Mouse (Mus musculus): ENCODE data around the gene Aars2. TPM values are rescaled to one million over a fixed set of nuclear protein-coding genes. Genes with fewer than 3 reads are reported as not detected.

The Aars2 gene
- polyA plus RNA-seq, 1 experiment from 2014 or later: 16.8 TPM

GRCm38 (mm10) chr17:45565103-45565502 lies 58.5 kb downstream of the Aars2 start:
- WGBS: 92% methylated on average over 11 of the region's 11 CpGs
- H3K27me3 ChIP-seq: no peaks in the 10 kb centered on the region
- no peaks in the 10 kb centered on the region for H3K9me3 ChIP-seq (replicated peaks)
- peak overlapping the region; percentile 80 for H3K4me3 ChIP-seq
- peak overlapping the region; percentile 94 for H3K9ac ChIP-seq
- H3K4me1 ChIP-seq: peaks cover 48% of the 10 kb centered on the region
- peaks cover 47% of the 10 kb centered on the region for H3K36me3 ChIP-seq (ENCODE audit: poor library complexity, severe bottlenecking)
- no peak for ATAC-seq
- H3K4me2 ChIP-seq: peak overlapping the region; percentile 98
- peak overlapping the region; percentile 78; the same call in 1 of the 2 replicates for H3K27ac ChIP-seq

- H3K9ac ChIP-seq: no peak overlapping the region
- peaks cover 56% of the 10 kb centered on the region for H3K36me3 ChIP-seq (ENCODE audit: poor library complexity, severe bottlenecking)
- no peak for ATAC-seq
- H3K27ac ChIP-seq: 0 out of 2 replicates have a peak overlapping the region, but pooled peaks have one; percentile 6
- no peak overlapping the region for H3K4me3 ChIP-seq
- WGBS: 83% methylated on average over 1 of the region's 1 CpGs
- no peaks in the 10 kb centered on the region for H3K27me3 ChIP-seq
- H3K9me3 ChIP-seq (replicated peaks): no peaks in the 10 kb centered on the region
- H3K4me2 ChIP-seq: 0 out of 2 replicates have a peak overlapping the region, but pooled peaks have one; percentile 98
- H3K4me1 ChIP-seq: peaks cover 57% of the 10 kb centered on the region
Measured at GRCm38 (mm10) chr17:45566031-45566359, 59.4 kb downstream of the Aars2 start.

- H3K4me3 ChIP-seq: no peak overlapping the region
- no peaks in the 10 kb centered on the region for H3K9me3 ChIP-seq (replicated peaks)
- no peak for ATAC-seq
- 0 out of 2 replicates have a peak overlapping the region, but pooled peaks have one; percentile 1 for H3K4me2 ChIP-seq
- peaks cover 61% of the 10 kb centered on the region for H3K36me3 ChIP-seq (ENCODE audit: poor library complexity, severe bottlenecking)
- no peaks in the 10 kb centered on the region for H3K27me3 ChIP-seq
- H3K4me1 ChIP-seq: peaks cover 63% of the 10 kb centered on the region
- peak overlapping the region; percentile 61; the same call in 1 of the 2 replicates for H3K27ac ChIP-seq
- 0 out of 2 replicates have a peak overlapping the region, but pooled peaks have one; percentile 8 for H3K9ac ChIP-seq
- 68% methylated on average over 18 of the region's 18 CpGs for WGBS
Measured at GRCm38 (mm10) chr17:45566360-45567161, 59.9 kb downstream of the Aars2 start.

GRCm38 (mm10) chr17:45567162-45567601 lies 60.5 kb downstream of the Aars2 start:
- Histone ChIP-seq H3K9me3 (replicated peaks) (no peaks in the 10 kb centered on the region), H3K36me3 (ENCODE audit: poor library complexity, severe bottlenecking) (peaks cover 63% of the 10 kb centered on the region), H3K4me3 (no peak overlapping the region), H3K4me2 (0 out of 2 replicates have a peak overlapping the region, but pooled peaks have one; percentile 1), H3K27me3 (no peaks in the 10 kb centered on the region), H3K9ac (no peak overlapping the region), H3K4me1 (peaks cover 68% of the 10 kb centered on the region), H3K27ac (peak overlapping the region; percentile 61; the same call in 1 of the 2 replicates)
- WGBS: 32% methylated on average over 4 of the region's 4 CpGs
- ATAC-seq: no peak

- Histone ChIP-seq H3K27me3 (no peaks in the 10 kb centered on the region), H3K9me3 (replicated peaks) (no peaks in the 10 kb centered on the region), H3K9ac (no peak overlapping the region; the same call in 1 of the 2 replicates), H3K4me3 (no peak overlapping the region), H3K36me3 (ENCODE audit: poor library complexity, severe bottlenecking) (peaks cover 63% of the 10 kb centered on the region), H3K4me2 (no peak overlapping the region), H3K27ac (no peak overlapping the region; the same call in 1 of the 2 replicates), H3K4me1 (peaks cover 68% of the 10 kb centered on the region)
- ATAC-seq: no peak
- WGBS: 87% methylated on average over 12 of the region's 12 CpGs
Measured at GRCm38 (mm10) chr17:45568990-45569389, 62.3 kb downstream of the Aars2 start.

GRCm38 (mm10) chr17:45569999-45570398 lies 63.4 kb downstream of the Aars2 start:
- WGBS: 85% methylated on average over 4 of the region's 4 CpGs
- Histone ChIP-seq H3K4me1 (peaks cover 71% of the 10 kb centered on the region), H3K9ac (no peak overlapping the region)

More at GRCm38 (mm10) chr17:45569999-45570398, 63.4 kb downstream of the Aars2 start:
- H3K4me2 ChIP-seq: no peak overlapping the region
- peaks cover 63% of the 10 kb centered on the region for H3K36me3 ChIP-seq (ENCODE audit: poor library complexity, severe bottlenecking)
- no peak for ATAC-seq
- no peaks in the 10 kb centered on the region for H3K9me3 ChIP-seq (replicated peaks)
- H3K27me3 ChIP-seq: no peaks in the 10 kb centered on the region
- H3K4me3 ChIP-seq: no peak overlapping the region
- no peak overlapping the region for H3K27ac ChIP-seq

Other genes starting within 250 kb of the Aars2 start
- 79.9 and 81.9 TPM in 2 replicates for gene Cdc5l, start 73.1 kb upstream of the Aars2 start, polyA plus RNA-seq (2015; fragmentation: Nextera tagmentation; extraction: Ambion mirVana)
- gene Spats1, start 31.4 kb upstream of the Aars2 start, polyA plus RNA-seq (2015; fragmentation: Nextera tagmentation; extraction: Ambion mirVana): 1.2 and 1.5 TPM in 2 replicates
- gene Tcte1, start 16.6 kb downstream of the Aars2 start, polyA plus RNA-seq (2015; fragmentation: Nextera tagmentation; extraction: Ambion mirVana): 2.1 and 3.1 TPM in 2 replicates
- gene Tmem151b, start 42.8 kb downstream of the Aars2 start, polyA plus RNA-seq (2015; fragmentation: Nextera tagmentation; extraction: Ambion mirVana): 23.1 and 26.2 TPM in 2 replicates
- gene Nfkbie, start 48.9 kb downstream of the Aars2 start, polyA plus RNA-seq (2015; fragmentation: Nextera tagmentation; extraction: Ambion mirVana): 5.1 TPM in 2 replicates
- gene Slc35b2, start 57.0 kb downstream of the Aars2 start, polyA plus RNA-seq (2015; fragmentation: Nextera tagmentation; extraction: Ambion mirVana): 89.1 and 107 TPM in 2 replicates
- 1,763 and 1,849 TPM in 2 replicates for gene Hsp90ab1, start 66.4 kb downstream of the Aars2 start, polyA plus RNA-seq (2015; fragmentation: Nextera tagmentation; extraction: Ambion mirVana)
- 47.2 and 51.9 TPM in 2 replicates for gene Slc29a1, start 92.8 kb downstream of the Aars2 start, polyA plus RNA-seq (2015; fragmentation: Nextera tagmentation; extraction: Ambion mirVana)
- not detected in 2 replicates for gene Mymx, start 95.3 kb downstream of the Aars2 start, polyA plus RNA-seq (2015; fragmentation: Nextera tagmentation; extraction: Ambion mirVana)
- gene Capn11, start 152.5 kb downstream of the Aars2 start, polyA plus RNA-seq (2015; fragmentation: Nextera tagmentation; extraction: Ambion mirVana): 0.30 and 0.72 TPM in 2 replicates
- 116 and 125 TPM in 2 replicates for gene Mrpl14, start 179.5 kb downstream of the Aars2 start, polyA plus RNA-seq (2015; fragmentation: Nextera tagmentation; extraction: Ambion mirVana)
- gene Tmem63b, start 180.1 kb downstream of the Aars2 start, polyA plus RNA-seq (2015; fragmentation: Nextera tagmentation; extraction: Ambion mirVana): 91.1 and 92.9 TPM in 2 replicates
- 0.48 TPM in 1 of 2 replicates, not detected in the other for gene 1600014C23Rik, start 227.0 kb downstream of the Aars2 start, polyA plus RNA-seq (2015; fragmentation: Nextera tagmentation; extraction: Ambion mirVana)

All from forebrain, embryonic 13.5 days (tissue).